Mouse (Mus musculus): ENCODE measurements around the gene Gemin4. TPM values are rescaled to one million over a fixed set of nuclear protein-coding genes. Genes with fewer than 3 reads are reported as not detected.

Gene Gemin4
- polyA plus RNA-seq, 1 experiment: 1.0 TPM

- no peaks in the 10 kb centered on the region for H3K27me3 ChIP-seq (replicated peaks)
- no peak for TF ChIP-seq GATA1 (IDR thresholded peaks at IDR 0.05; ENCODE audit: borderline replicate concordance, low read length)
- no peak for TF ChIP-seq FLI1 (IDR thresholded peaks at IDR 0.05; ENCODE audit: low read length)
- no peak overlapping the region for H3K4me3 ChIP-seq (replicated peaks)
- peaks cover 10% of the 10 kb centered on the region for H3K4me1 ChIP-seq
- H3K36me3 ChIP-seq (replicated peaks; ENCODE audit: low read length): peaks cover 59% of the 10 kb centered on the region
- no peaks in the 10 kb centered on the region for H3K9me3 ChIP-seq
Measured at GRCm38 (mm10) chr11:76167079-76167765, 50.2 kb downstream of the Gemin4 start.

GRCm38 (mm10) chr11:76166657-76167056, 50.8 kb downstream of the Gemin4 start:
- Histone ChIP-seq H3K9me3 (no peaks in the 10 kb centered on the region), H3K27me3 (replicated peaks) (no peaks in the 10 kb centered on the region), H3K36me3 (replicated peaks; ENCODE audit: low read length) (peaks cover 59% of the 10 kb centered on the region), H3K4me1 (peaks cover 10% of the 10 kb centered on the region), H3K4me3 (replicated peaks) (no peak overlapping the region)
- no peak for TF ChIP-seq GATA1 (IDR thresholded peaks at IDR 0.05; ENCODE audit: borderline replicate concordance, low read length)
- TF ChIP-seq FLI1 (IDR thresholded peaks at IDR 0.05; ENCODE audit: low read length): no peak

Other genes starting within 250 kb of the Gemin4 start
- gene 1700016K19Rik, start 217.8 kb downstream of the Gemin4 start, polyA plus RNA-seq (2012; ENCODE audit: insufficient read depth, low replicate concordance): 0.40 TPM in 1 of 2 replicates, not detected in the other
- 1.0 TPM in 1 of 2 replicates, not detected in the other for gene Rflnb, start 189.9 kb downstream of the Gemin4 start, polyA plus RNA-seq (2012; ENCODE audit: insufficient read depth, low replicate concordance)
- gene Vps53, start 38.0 kb downstream of the Gemin4 start, polyA plus RNA-seq (2012; ENCODE audit: insufficient read depth, low replicate concordance): 8.8 and 34.4 TPM in 2 replicates
- gene Fam57a, start 38.0 kb downstream of the Gemin4 start, polyA plus RNA-seq (2012; ENCODE audit: insufficient read depth, low replicate concordance): 3.4 TPM in 1 of 2 replicates, not detected in the other
- 3.2 TPM in 1 of 2 replicates, not detected in the other for gene Dbil5, start 56 bp downstream of the Gemin4 start, polyA plus RNA-seq (2012; ENCODE audit: insufficient read depth, low replicate concordance)
- gene Mrm3, start 26.1 kb upstream of the Gemin4 start, polyA plus RNA-seq (2012; ENCODE audit: insufficient read depth, low replicate concordance): 5.5 TPM in 1 of 2 replicates, not detected in the other
- gene Glod4, start 26.1 kb upstream of the Gemin4 start, polyA plus RNA-seq (2012; ENCODE audit: insufficient read depth, low replicate concordance): 3.0 TPM in 1 of 2 replicates, not detected in the other
- 3.6 and 4.1 TPM in 2 replicates for gene Nxn, start 181.5 kb upstream of the Gemin4 start, polyA plus RNA-seq (2012; ENCODE audit: insufficient read depth, low replicate concordance)
- gene Timm22, start 189.3 kb upstream of the Gemin4 start, polyA plus RNA-seq (2012; ENCODE audit: insufficient read depth, low replicate concordance): 4.0 and 29.0 TPM in 2 replicates